Mouse (Mus musculus): Measurements from ENCODE around the gene Cetn4. TPM values are rescaled to one million over a fixed set of nuclear protein-coding genes. Genes with fewer than 3 reads are reported as not detected.
A peak's percentile ranks its signal among the peaks of the same experiment; 100 is the strongest.

Cetn4 gene
- total RNA-seq (2014; fragmentation: Nextera tagmentation) (3.6 and 6.5 TPM in 2 replicates), total RNA-seq (2017) (7.3 and 10.6 TPM in 2 replicates)

DNA sequence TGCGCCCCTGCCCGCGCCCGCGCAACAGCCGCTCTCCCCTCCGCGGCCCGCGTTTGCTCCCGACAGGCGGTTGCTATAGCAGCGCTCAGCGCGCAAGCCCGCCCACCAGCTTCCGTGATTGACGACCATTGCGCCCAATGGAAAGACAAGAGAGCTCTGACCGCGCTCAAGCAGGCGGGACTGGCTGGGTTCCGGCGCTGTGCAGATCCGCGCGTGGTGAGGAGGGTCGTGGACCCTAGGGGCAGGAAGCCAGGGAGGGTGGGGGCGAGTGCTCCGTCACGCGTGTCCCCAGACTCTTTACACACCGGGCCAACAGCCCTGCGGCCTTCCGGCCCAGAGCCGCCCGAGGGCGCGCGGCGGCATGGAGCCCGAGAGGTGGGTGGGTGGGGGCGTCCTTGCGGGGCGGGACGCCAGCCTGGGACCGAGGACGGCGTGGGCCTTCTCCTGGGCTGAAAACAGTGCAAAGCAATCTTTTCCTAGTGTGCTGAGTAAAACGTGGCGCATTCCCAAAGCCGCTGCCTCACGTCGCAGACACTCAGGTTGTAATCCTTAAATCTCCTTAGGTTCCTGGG, at the start of gene Cetn4, which contains the start of gene Bbs12:
Gene Cetn4 (minus strand): TSS at position 339 of the 572 bp plus-strand sequence.
Gene Bbs12 (plus strand): TSS at position 185 of the 572 bp plus-strand sequence.
- ATAC-seq (replicated peaks; ENCODE audit: low FRiP score, low TSS enrichment, poor library complexity, severe bottlenecking) = peak; percentile 98

DNA sequence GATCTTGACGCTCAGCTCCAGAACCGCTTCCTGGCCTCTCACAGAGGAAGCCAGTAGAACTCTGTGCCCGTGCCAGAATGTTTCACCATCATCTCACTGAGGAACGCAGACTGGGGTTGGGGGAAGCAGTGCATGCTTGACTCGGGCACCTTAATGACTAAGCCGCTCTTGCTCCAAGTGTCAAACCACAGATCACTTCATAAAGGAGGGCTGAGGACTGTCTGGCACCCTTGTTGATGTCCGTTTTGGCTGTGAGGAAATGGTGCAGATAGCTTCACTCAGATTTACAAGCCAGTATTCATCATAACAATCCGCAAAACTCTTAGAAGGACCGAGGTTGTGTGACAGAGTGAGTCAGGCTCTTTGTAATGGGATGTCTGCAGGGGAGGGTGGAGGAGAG, 48.2 kb upstream of the Cetn4 start:
- no peak for ATAC-seq (replicated peaks; ENCODE audit: low FRiP score, low TSS enrichment, poor library complexity, severe bottlenecking)

DNA sequence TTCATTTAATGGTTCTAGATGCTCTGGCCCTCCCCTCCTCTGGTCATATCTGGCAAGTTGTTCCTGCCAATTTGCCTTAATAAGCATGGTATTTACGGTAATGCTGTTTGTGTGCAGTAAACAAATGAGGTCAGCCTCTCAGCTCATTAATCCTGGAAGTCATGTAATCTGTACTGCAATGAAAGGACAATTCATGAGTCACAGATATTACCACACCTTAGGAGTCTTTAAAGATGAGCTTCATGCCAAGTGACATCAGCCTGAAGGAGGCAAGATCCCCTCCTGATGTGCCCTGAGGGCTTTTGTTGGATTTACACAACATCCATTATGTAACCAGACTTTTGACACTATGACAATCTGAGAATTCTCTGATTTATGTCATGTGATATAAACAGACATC, 42.2 kb upstream of the Cetn4 start:
- no peak for ATAC-seq (replicated peaks; ENCODE audit: low FRiP score, low TSS enrichment, poor library complexity, severe bottlenecking)

DNA sequence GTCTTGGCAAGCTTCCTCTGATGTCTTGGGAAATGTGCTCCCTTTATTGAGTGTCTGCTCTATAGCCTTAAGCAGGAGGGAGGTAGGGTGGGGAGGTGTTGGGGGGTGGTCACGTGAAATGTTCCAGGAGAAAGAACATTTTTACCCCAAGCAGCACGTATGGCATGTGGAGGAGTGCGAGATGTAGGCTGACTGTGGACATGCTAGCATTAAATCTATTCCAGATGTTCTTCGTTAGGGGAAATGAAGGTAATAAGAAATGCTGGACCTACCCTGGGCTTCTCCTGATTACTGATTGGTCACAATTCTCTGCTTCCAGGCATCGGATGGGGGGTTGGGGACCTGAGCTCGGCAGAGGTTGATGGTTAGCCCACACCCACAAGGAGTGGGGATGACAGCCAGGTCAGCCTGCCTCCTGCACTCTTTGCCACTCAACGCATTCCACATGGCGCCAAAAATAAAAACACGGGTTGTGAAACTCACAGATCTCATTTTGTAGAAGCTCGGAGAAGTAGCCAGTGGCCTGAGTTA, 41.5 kb upstream of the Cetn4 start:
- no peak for ATAC-seq (replicated peaks; ENCODE audit: low FRiP score, low TSS enrichment, poor library complexity, severe bottlenecking)

DNA sequence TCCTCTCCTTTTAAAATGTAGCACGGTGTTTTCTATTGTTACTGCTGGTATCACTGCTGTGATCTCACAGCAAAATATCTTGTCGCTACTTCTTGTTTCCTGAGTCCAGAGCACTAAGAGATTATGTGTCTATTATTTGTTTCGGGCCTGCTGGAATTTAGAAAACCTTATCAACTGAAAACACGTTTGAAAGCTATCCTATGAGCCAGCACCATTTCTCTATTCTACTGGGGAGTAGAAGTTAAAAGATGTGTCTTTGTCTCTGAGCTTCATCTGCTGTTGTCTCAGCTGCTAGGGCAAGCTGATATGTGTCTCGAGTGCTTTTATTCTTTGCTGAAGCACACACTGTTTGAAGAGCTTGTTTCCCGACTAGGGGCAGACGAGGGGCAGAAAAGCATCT, 37.9 kb upstream of the Cetn4 start:
- ATAC-seq (replicated peaks; ENCODE audit: low FRiP score, low TSS enrichment, poor library complexity, severe bottlenecking) = peak; percentile 86

DNA sequence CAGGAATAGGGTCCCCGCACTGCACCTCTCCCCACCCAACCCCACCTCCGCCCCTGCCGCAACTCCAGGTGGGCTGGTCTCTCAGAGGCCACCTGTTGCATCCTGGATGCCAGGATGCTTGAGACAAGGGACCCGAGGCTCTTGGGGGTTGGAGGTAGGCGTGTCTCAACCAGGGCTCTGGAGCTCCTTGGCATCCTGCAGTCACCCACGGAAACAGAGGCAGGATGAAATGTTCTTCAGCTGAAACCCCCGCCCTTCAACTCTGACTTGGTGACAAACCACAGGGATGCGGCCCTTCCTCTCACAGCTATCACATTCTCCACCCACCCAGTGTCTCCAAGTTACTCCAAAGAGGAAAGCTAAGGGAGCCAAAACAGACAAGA, 36.6 kb upstream of the Cetn4 start:
- ATAC-seq (replicated peaks; ENCODE audit: low FRiP score, low TSS enrichment, poor library complexity, severe bottlenecking) = no peak

DNA sequence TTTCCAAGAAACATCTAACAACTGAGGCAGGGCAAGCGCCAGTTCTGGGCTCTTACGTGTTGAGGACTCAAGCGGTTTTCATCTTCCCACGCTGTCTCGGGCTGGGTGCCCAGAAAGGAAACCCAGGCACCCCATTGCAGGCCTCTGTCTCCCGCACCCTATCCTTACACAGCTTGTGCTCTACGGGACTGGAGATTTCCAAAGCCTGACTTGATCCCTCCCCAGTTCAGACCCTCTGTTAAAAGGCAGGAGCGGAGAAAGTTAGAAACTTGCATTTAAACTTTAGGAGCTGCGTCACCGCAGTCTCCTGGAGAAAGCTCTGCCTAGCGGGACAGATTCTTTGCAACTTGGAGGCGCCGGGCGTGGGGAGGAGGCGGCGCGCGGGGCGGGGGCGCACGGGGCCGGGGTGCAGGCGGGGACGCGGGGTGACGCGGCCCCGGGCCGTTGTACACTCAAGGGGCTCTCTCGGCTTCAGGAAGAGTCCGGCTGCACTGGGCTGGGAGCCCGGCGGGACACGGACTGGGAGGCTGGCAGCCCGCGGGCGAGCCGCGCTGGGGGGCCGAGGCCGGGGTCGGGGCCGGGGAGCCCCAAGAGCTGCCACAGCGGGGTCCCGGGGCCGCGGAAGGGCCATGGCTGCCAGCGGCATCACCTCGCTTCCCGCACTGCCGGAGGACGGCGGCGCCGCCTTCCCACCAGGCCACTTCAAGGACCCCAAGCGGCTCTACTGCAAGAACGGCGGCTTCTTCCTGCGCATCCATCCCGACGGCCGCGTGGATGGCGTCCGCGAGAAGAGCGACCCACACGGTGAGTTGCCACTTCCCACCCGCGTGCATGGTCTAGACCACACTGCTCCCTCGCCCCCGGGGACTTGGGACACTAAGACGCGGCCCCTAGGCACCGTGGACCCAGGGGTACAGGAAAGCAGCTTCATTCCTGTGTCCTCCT, 36.0 kb upstream of the Cetn4 start, which contains the start of gene Fgf2:
Gene Fgf2 (plus strand): TSS at position 126 of the 945 bp plus-strand sequence.
- no peak for ATAC-seq (replicated peaks; ENCODE audit: low FRiP score, low TSS enrichment, poor library complexity, severe bottlenecking)

DNA sequence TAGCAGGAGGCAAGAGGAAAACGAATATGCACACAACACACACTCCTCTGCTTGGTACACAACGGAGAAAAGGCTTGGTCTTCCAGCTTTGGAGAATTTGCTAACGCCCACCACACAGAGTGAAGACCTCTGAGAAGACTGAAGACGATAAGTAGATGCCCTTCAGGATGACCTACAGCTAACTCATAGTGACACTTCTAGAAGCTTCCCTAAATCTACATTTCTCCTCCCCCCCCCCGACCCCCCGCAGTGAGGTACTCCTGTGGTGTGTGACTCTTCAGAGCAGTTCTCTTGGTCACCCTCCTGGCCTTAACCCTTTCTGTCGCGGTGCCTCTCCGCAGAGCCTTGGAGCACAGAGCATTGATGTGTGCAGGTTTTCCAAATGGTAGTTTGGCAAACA, 35.2 kb upstream of the Cetn4 start:
- ATAC-seq (replicated peaks; ENCODE audit: low FRiP score, low TSS enrichment, poor library complexity, severe bottlenecking) = no peak

DNA sequence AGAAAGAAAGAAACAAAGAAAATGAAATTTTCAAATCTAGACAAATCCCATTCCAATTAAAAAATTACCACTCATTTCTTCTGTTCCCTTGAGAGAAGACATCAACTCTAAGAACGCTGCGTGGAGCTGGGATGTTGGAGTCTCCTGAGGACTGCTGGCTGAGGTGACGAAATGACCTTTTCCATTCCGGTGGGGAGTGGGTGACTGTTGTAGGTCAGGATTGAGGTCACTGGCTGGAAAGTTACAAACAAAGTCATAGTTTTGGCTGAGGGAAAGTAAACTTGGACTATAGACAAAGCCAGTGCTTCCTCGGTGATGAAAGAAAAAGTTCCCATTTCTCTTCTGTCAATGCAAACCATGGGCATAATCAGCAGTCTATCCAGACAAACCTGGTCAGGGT, 30.3 kb upstream of the Cetn4 start:
- ATAC-seq (replicated peaks; ENCODE audit: low FRiP score, low TSS enrichment, poor library complexity, severe bottlenecking) = no peak

DNA sequence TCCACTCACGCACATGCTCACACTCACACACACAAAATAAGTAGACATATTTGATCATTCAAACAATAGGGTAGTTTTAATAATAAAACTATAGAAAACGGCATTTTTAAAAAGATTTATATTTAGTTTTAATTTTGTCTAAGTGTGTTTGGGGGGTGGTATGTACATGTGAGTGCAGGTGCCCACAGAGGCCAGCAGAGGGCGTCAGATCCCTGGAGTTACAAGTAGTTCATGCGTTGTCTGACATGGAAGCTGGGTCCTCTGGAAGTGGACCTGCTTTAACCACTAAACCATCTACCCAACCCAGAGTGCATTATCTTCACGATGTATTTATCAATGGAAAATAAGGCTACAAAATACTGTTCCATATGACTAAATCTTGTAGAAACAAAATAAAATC, 28.6 kb upstream of the Cetn4 start:
- ATAC-seq (replicated peaks; ENCODE audit: low FRiP score, low TSS enrichment, poor library complexity, severe bottlenecking) = peak; percentile 68; the same call in 1 of the 2 replicates

DNA sequence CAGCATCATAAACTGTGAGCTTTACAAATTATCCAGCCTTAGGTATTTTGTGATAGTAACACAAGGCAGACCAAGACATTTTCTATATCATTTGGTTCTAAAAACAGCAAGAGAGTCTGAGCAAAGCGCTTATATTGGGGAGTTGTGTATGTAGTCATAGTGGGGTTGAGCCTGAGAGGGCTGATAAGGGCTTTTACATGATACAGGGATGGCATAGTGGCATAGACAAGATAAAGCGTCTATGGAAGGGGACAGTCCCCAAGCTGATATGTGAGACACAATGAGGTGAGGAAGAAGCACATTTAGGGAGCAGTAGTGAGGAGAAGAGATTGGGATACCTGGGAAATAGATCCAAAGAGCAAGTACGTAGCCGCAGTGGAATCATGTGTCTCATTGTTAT, 21.5 kb upstream of the Cetn4 start:
- peak; percentile 47; the same call in 1 of the 2 replicates for ATAC-seq (replicated peaks; ENCODE audit: low FRiP score, low TSS enrichment, poor library complexity, severe bottlenecking)

DNA sequence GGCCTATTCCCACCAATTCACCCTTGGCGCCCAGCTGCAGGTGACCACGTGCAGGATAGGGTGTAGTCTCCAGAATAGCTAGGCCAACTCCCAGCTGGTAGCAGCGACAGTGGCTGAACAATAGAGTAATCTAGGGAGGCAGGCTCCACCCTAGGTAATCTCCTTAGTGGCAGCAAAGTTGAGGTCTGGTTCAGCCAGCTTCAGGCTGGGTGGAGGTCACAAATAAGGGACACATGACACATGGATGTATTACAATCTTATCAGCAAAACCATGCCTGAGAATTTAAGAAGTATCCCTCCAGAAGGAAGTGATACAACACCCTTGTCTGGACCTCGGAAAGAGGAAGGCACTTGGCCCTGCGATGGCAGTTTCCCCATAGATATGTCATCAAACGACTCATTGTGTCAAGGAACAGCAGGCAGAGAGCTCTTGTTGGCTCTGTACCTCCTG, 19.5 kb upstream of the Cetn4 start:
- ATAC-seq (replicated peaks; ENCODE audit: low FRiP score, low TSS enrichment, poor library complexity, severe bottlenecking) = peak; percentile 96

DNA sequence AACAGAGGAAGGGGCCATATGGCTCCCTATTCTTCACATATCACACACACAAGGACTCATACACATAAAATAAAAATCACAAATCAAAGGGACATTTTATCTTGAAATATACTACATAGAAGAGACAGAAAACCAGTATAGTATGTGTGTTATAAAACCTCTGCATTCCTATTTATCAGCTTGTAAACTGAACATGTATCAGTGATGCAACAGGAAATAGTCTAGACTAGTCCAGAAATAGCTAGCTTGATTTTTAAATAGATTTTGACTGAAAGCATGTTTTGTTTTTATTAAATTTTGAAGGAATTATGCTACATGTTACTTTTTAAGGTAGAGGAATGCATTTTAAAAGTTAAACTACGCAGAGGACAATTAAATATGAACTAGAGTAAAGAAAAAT, 17.5 kb upstream of the Cetn4 start:
- ATAC-seq (replicated peaks; ENCODE audit: low FRiP score, low TSS enrichment, poor library complexity, severe bottlenecking) = no peak

DNA sequence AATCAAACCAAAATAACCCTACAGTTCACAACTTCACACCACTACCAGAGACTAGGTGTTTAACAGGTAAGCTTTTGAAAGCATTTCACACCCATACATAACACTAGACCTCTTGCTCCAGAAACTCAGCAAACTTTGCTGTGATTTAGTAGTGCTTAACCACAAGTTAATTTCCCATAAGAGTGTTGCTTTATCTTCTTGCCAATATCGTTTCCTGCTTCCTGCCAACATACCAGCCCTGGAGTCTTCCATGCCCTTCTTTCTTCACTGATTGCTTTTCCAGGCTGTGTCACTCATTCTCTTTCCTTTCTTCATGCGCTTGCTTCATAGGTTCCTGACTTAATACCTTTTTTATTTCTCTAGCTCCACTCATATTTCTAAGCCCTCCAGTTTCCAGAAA, 16.0 kb upstream of the Cetn4 start:
- ATAC-seq (replicated peaks; ENCODE audit: low FRiP score, low TSS enrichment, poor library complexity, severe bottlenecking) = no peak

DNA sequence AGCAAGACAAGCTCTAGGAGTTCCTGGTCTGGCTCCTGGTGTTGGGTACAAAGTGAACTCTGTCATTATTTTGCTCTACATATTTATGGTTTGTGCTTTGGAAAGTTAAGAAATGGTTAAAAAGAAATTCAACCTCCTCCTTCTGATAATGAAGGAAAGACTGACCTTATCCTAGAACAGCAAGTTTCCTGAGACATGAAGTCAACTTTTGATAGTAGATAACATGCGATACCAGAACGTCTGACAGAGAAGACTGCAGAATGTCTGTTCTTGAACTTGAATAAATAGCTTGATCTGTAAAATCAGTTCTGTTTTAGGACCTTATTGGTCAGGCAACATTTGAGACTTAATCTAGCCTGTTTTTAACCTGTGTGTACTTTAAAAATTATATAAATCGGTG, 14.1 kb upstream of the Cetn4 start:
- 0 out of 2 replicates have a peak, but pooled peaks have one; percentile 21 for ATAC-seq (replicated peaks; ENCODE audit: low FRiP score, low TSS enrichment, poor library complexity, severe bottlenecking)

DNA sequence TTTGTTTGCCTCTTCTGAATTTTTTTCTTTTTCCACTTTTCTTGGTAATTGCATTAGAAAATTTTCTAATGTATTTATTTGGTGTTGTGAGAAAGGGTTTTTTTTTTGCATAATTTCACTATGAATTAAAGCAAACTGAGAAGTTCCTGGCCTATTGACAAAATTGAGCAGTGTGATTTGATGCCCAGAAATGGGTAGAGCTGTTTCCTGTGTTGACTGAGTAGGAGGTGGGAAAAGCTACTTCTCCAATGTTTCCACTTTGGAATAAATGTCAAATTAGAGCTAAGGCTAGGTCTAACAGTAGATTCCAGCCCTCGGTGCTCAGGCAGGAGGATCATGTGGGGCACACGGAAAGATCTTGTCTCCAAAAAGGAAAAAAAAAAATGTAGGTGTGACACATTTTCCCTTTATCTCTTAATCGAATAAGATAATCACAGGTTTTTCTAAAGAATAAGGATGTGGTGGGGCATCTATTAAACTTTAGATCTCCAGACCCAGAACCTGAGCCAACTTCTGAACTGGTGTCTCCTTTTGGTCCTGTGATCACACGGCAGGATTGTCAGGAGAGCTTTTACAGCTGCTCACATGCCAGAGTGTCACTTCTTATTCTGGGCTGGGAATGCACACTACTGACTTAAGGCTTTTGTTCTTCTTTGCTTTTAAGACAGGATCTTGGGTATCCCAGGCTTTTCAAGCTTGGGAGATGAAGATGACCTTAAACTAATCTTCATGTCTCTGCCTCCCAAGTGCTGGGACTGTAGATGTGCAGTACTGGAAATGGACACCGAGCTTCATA, 13.0 kb upstream of the Cetn4 start:
- ATAC-seq (replicated peaks; ENCODE audit: low FRiP score, low TSS enrichment, poor library complexity, severe bottlenecking) = peak; percentile 59; the same call in 1 of the 2 replicates

DNA sequence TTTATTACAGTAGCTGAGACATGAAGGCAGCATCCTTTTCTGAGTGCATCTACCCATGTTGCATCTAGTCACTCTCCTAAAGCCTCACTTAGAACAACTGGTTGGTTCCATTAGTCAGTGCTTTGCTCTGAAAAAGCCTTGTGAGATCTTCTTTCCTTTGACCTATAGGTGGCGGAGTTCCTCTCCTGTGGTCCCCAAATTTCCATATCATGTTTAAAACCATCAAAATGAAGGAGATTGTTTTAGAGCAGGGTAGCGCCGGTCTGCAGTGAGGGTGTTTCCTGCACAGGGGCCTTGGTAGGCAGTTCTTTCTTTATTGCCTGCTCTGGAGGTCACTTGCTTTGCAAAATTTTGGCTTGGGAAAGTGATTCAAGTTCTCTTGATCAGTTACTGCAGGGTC, 11.8 kb upstream of the Cetn4 start:
- peak; percentile 65; the same call in 1 of the 2 replicates for ATAC-seq (replicated peaks; ENCODE audit: low FRiP score, low TSS enrichment, poor library complexity, severe bottlenecking)

DNA sequence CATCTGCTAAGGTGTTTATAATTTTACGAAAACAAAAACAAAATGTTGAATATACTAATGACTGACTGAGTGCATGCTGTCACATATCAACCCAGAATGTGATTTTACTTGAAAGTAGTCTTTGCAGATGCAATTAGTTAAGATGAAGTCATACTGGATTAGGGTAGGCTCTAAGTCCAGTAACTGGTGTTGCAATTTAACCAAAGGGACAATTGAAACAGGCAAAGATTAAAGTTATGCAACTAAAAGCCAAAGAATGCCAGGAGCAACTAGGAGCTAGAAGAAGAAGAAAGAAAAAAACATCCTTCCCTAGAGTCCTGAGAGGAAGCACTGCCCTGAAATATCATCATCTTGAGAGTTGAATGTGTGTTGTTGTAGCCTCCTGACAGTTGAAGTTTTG, 3.7 kb upstream of the Cetn4 start:
- ATAC-seq (replicated peaks; ENCODE audit: low FRiP score, low TSS enrichment, poor library complexity, severe bottlenecking) = no peak

DNA sequence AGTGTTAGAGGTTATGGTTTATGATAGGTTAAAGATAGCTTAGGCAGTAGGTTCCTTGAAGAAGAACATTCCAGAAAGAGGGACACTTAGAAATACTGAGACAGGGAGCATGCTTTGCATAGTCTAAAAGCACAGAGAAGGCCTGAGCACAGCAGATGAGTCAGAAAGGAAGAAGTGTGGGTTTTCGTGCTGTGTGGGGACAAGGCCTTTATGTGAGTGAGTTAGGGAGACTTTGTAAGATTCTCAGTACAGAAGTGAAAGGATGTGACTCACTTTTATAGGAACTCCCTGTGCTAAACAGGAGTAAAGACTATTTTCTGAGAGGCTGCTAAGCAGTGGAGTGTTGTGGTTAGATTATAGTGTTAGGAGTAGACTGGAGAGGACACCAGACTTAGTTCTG, 863 bp upstream of the Cetn4 start:
- peak; percentile 40 for ATAC-seq (replicated peaks; ENCODE audit: low FRiP score, low TSS enrichment, poor library complexity, severe bottlenecking)

All from megakaryocyte-erythroid progenitor cell, adult 5-6 weeks (primary cell).